Mouse (Mus musculus) gastrocnemius, postnatal 10 days (tissue): Measurements from ENCODE around the gene Adi1. TPM values are rescaled to one million over a fixed set of nuclear protein-coding genes. Genes with fewer than 3 reads are reported as not detected.

Experiments
- DNase-seq: peaks from one replicate; pipeline ENCODE4 v3.0.0; 2021; ENCODE audit warnings: mixed read lengths
- long read RNA-seq, 2 experiments: library from polyadenylated mRNA; stranded (forward); transcript quantifications; one replicate each; pipeline ENCODE4 v2.0.0; 2021
- total RNA-seq, 2 experiments: library from RNA; stranded (reverse); gene quantifications; 2 replicates each; pipeline ENCODE4 v1.2.3; 2021

The Adi1 gene
- total RNA-seq = 10 to 100 TPM; 24.2 to 28.6 TPM
- long read RNA-seq, experiment 1, transcript Adi1-201 (4 exons, 1,652 nt) = major isoform, 8 of 18 reads
- long read RNA-seq, experiment 1, partial matches to known transcripts = 7 of 18 reads
- long read RNA-seq, experiment 1, other reads (novel, unspliced or antisense) = 2 of 18 reads
- long read RNA-seq, experiment 2, transcript Adi1-201 (4 exons, 1,652 nt) = major isoform, 11 of 19 reads
- long read RNA-seq, experiment 2, partial matches to known transcripts = 8 of 19 reads
- long read RNA-seq, experiment 2, other reads (novel, unspliced or antisense) = 0 of 19 reads

DNA sequence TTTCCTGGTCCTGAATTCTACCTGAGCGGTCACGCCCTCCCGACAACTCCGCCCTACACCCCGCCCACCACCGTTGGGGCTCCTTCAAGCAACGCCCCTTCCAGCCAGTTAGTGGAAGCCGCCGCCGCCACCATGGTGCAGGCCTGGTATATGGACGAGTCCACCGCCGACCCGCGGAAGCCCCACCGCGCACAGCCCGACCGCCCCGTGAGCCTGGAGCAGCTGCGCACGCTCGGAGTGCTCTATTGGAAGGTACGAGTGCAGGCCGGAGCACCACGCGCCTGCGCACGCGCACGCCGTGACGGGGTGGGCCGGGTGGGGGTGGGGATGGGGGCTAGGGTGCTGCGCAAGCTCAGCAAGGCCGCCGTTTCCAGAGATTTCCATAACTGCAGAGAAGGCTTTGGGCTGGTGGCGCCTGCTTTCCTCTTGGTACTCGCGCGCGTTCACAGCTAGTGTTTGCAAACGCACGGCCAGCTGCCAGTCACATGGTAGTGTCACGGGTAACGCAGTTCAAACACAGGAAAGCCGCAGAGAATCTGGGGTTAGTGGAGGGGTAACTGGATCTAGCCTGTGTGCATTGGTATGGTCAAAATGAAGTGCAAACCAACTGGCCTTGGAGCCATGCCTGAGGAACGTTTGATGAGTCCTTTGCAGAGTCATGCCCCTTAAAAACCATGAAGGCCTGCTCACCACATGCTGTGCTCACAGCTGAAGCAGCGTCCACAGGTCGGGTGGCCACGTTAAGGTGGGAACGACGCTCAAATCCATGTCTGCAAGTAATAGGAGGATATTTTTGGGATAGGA lies at the start of gene Adi1:
Gene Adi1, plus strand, starts transcription at position 111 of the 804 bp plus-strand sequence.
- DNase-seq = peak; percentile 74

DNA sequence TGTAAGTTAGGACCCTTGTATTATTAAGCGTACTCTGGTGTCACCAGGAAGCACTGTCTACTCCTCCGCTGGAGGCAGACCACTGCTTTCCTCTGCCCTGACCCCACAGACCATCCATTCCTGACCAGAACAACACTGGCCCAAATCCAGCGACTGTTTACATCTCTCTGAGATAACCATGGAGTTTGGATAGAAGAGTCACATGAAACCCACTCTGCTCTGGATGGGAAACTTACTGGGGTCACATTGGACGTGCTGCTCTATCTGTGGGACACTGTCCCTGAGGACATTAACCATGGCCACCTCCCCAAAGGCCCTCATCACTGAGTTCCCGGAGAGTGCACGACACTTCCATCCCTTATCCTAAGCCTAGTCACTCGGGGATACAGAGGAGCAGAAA lies 49.6 kb upstream of the Adi1 start:
- DNase-seq = no peak

DNA sequence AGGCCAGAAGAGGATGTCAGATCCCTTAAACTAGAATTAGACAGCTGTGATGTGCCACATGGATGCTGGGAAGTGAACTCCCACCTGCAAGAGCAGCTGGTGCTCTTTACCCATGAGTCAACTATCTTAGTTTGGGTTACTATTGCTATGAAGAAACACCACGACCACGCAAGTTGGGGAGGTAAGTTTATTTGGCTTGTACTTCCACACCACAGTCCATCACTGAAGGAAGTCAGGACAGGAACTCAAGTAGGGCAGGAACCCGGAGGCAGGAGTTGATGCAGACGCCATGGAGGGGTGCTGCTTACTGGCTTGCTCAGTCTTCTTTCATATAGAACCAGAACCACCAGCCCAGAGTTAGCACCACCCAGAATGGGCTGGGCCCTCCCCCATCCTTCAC lies 47.9 kb upstream of the Adi1 start:
- DNase-seq = no peak

DNA sequence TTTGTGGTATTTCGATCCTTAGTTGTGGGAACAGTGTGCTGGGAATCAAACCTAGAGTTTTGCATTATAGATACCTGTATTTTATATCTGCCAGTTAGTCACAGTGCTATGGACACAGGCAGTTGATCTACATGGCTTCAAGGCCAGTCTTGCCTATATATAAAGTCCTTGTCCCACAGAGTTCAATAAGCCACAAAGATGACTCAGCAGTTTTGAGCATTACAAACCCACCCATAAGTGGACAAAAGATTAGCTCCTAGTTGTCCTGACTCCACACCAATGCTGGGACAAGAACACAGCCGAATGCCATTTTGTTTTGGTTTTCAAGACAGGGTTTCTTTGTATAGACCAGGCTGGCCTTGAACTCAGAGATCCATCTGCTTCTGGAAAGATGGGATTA lies 46.6 kb upstream of the Adi1 start:
- no peak for DNase-seq

DNA sequence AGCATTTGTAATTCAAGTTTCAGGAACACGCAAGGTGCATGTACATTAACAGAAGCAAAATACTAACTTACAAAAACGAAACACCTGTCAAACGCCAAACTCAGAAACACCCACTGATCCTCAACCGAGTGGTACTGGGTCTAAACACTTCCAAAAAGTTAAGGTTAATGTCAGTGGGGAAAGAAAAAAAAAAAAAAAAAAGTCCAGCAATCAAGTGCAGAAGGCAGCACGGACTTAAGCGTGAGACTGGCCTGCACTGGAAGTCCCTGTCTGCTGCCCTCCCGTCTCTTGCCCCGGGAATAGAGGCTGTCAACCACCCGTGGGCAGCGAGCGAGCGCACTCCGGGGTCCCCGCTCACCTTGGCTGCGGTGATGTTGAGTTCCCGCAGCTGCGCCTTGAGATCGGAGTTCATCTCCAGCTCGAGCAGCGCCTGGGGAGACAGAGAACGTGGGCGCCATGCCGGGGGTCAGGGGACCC lies 39.9 kb upstream of the Adi1 start:
- DNase-seq = no peak

DNA sequence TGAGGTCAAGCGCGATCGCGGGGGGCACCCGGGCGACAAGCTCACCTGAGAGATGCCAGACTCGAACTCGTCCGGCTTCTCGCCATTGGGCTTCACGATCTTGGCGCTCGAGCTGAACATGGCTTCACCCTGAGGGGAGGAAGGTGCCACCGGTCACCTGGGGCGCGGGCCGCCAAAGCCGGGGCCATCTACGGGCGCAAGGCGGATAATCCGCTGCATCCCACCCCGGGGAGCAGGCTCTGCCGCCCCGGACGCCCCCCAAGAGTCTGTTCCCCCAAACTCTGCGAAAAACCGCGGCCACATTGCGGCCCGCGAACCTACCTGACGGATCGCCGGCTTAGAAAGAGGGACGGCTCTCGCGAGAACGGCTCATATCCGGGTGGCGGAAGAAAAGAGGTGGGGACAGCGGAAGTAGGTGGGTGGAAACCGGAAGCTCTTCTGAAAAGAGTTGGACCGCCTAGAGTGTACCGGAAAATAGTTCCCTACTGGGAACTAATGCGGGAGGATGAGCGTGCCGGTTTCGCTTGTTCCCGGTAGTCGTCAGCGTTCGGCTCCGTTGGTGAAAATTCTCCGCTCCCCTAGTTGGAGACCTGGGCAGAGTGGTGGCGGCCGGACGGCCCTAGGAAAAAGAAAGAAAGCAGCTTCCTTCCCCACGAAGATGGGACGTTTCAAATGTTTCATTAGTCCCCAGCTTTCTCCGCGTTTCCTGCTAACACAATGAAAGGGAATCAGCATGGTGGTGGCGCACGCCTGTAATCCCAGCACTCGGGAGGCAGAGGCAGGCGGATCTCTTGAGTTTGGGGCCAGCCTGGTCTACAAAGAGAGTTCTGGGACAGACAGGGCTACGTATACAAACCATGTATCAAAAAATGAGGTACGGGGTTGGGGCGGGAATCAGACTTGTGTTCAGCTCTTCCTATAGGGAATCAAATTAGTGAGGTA lies 39.2 kb upstream of the Adi1 start, which contains the start of gene Rps7:
Gene Rps7, minus strand, starts transcription at position 419 of the 942 bp plus-strand sequence.
- DNase-seq = peak; percentile 85

DNA sequence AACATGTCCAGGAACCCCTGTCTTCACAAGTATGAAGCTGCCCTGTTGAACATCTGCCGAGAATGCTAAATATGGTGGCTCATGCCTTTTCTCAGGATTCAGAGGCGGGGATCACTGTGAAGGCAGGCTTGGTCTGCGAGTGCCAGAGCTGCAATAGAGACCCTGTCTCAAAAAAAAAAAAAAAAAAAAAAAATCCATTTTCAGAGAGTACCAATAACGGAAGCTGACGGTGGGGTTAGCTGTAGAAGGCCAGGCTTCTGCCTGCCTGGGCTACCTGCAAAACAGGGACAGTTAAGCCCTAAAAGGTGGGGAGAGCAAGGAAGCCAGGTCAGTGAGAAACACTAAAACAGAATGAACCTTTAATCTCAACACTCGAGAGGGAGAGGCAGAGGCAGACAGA lies 38.5 kb upstream of the Adi1 start:
- DNase-seq = no peak

DNA sequence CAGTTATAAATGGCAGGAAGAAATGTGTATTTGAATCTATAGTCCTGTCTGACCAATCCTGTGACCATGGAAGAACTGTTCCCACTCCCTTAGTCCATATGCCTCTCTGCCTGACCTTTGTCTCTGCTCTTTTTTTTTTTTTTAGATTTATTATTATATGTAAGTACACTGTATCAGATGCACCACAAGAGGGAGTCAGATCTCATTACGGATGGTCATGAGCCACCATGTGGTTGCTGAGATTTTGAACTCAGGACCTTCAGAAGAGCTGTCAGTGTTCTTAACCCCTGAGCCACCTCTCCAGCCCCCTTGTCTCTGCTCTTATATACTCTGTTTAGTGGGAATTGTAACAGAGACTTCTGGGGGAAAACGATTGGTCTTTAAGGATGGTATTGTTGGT lies 36.3 kb upstream of the Adi1 start:
- no peak for DNase-seq

DNA sequence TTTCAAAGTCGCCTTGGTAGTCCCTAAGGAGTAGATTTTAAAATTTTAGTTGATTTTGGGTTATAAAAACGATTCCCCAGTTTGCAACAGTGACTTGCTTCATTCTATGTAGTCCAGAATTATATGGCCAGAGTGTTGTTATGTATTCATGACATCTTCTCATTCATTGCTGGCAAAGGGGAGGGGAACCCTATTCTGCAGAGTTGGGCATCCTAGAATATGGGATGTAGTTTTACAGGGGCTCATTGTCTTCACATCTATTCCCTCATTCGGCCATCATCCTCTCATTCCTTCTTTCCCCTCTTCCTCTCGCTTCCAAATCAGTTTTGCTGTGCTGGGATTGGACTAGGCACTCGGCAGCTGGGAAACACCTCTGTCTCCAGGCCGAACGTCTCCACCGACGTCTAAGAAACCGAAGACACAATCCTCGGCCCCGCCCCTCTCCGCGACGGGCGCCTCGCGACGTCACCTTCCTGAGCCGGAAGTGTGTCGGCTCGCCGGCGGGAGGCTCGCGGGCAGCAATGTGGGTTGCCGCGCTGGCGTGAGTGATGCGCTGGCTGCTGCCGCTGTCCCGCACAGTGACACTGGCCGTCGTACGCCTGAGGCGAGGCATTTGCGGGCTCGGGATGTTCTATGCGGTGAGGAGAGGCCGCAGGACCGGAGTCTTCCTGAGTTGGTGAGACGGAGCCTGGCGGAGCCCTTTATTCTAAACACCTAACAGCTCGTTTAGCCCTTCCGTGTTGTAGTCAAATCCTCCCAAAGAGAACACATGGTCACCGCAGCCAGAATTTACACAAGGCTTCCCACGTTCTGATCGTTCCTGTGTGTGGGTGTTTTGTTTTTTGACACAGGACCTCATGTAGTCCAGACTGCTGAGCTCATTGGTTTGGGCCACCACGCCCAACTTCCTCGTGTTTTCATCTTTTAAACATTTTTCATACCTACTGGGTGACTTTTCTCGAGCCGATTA lies 25.6 kb upstream of the Adi1 start, which contains the start of gene Rnaseh1:
Gene Rnaseh1, plus strand, starts transcription at position 462 of the 970 bp plus-strand sequence.
- DNase-seq = peak; percentile 89

DNA sequence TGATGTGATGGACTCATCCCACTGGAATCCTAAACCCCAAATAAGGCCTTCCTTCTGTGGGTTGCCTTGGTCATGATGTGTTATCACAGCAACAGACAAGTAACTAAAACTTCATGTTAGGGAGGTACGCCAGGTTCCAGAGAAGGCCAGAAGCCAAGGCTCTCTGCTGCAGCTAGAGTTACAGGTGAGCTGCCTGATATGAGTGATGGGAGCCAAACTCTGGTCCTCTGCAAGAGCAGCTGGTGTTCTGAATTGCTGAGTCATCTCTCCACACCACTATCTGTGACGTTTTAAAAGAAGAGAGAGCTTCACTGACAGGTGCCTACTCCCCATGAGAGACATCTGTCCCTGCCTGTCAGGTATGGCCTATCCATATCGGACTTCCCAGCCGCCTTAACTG lies 12.4 kb upstream of the Adi1 start:
- DNase-seq = no peak

DNA sequence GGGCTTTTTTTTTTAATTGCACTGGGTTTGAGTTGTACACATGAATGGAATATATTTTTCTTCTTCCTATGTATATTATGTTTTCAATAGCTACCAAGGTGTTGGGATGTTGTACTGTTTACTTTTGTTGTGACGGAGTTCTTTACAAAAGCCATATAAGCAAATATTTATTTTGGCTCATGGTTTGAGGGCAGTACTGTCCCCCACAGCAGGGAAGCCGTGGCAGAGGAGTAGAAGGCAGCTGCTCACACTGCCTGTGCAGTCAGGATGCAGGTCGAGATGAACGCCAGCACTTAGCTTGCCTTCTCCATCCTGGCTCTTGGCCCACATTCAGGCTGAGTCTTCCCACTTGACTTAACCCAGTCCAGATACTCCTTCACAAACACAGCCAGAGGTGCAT lies 8.3 kb upstream of the Adi1 start:
- no peak for DNase-seq

DNA sequence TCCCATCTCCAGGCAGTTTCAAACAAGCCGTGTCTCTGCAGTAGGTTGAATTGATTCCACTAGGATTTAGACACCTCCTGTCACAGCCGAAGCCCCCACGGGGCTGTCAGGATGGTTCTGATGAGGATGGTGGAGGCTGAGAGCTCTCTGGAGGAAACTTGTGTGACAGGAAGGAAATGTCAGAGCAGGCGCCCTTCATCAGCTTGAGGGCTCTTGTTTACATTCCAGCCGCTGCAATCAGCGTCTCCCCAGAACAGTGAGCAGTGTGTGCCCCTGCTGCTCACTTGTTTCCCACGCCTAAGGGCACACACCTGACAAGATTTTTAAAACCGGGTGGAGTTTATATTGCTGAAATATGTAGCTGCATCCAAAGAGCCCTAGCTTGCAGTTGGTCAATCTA lies 7.7 kb upstream of the Adi1 start:
- DNase-seq = no peak

DNA sequence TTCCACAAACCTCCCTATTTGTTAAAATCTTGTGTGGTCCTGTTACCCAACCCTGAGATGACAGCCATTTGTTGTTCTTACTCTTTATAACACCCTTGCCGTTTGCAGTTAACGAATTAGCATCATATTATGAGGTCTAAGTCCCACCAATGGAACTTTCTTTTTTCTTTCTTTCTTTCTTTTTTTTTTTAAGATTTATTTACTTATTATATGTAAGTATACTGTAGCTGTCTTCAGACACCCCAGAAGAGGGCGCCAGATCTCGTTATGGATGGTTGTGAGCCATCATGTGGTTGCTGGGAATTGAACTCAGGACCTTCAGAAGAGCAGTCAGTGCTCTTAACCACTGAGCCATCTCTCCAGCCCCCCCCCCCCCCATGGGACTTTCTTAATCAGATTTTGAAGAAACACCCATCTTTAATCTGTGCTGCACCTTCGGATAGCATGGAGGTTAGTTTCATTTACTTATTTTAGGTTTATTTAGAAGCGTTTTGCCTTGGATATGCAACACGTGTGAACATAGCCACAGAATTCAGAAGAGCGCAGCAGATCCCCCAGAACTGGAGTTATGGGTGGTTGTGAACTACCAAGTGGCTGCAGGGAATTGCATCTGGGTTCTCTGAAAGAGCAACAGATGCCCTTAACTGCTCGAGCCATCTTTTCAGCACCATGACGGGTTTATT lies 852 bp upstream of the Adi1 start:
- DNase-seq = no peak

DNA sequence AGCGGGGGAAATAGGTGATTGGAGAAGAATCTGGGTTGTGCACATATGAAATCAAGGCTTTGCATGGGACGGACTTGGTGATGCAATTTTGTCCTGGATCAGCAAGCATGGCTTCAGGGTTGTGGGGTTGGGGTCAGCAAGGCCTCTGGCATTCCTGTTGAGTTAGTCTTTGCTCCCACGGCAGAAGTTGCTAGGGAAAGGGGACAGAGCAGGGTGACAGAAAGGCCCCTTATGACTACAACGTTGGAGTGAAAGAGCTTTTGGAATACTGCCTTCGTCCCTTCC lies 836 bp downstream of the Adi1 start:
- DNase-seq = no peak

DNA sequence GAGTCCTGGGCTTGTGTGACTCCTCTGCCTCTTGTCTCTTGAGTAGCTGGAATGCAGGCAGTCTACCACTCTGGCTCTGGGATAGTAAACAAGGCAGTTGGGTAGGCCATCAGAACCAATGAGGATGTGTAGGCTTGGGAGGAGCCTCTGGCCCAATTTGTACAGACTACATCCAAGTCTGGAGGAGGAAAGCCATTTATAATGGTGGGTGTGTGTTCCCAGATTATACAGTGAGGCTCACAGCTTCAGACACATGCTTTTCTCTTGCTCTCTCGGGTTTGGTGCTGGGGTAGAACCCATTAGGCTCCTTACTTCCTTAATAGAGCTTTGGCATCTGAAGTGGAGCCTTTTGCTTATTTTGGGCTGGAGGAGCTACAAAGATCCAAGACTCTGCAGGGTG lies 9.6 kb downstream of the Adi1 start:
- no peak for DNase-seq

DNA sequence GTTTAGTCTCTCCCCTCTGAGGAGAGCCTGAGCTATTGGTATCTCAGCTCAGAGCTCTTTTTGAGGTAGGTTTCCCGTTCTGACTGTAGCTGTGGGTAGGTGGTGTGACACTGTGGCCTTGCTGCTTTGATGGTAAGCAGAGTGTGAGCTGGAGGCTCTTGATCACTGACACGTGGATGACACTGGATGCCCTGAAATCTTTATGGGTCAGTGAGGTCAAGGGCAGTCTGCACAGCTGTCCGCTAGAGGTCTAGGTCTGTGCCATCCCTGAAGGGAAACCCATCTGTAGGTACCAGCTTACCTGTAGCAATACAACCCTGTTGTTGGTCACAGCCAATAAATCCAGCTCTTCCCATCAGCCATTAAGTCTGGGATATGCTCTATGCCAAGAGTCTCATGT lies 10.7 kb downstream of the Adi1 start:
- DNase-seq = no peak

DNA sequence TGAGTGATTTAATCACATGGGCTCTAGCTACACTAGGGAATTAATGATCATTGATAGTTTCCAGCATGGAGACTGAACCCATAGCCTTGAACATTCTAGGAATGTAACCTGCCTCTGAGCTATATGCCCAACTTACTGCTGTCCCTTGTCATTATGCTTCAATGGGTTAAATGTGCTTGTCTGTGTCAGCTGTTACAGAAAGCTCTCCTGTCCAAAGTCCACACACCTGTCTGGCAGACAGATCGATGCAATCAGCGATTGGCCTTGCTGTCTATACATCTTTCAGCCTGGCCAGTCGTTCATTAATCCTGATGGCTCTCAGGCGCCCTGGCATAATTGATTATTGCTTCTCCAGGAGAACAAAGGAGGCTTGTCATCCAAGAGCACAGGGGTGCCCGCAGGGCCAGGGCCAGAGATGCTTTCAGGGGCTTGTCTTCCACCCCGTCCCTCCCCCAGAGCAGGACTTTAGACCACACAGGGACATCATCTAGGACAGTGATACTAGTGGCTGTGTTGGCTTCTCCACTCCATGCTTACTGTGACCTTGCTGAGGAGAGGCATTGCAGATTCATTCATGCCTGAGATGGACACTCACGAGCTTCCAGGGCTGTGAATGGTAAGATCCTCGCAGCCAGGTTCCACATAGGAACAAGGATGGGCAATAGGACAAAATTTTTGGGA lies 11.3 kb downstream of the Adi1 start:
- no peak for DNase-seq

DNA sequence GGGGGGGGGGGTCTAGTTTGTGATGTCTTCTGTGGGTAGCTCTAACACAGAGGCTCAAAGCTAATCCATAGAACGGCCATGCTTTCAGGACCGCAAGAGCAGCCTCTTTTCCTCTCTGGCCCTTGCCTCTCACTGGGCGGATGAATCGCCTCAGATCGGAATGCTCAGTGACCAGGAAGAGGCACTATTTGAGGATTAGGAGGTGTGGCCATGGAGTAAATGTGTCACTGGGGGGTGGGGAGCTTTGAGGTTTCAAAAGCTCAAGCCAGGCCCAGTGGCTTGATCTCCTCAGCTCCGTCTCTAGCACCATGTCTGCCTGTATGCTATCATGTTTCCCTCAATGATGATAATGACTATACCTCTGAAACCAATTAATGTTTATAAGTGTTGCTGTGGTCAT lies 14.0 kb downstream of the Adi1 start:
- DNase-seq = no peak

DNA sequence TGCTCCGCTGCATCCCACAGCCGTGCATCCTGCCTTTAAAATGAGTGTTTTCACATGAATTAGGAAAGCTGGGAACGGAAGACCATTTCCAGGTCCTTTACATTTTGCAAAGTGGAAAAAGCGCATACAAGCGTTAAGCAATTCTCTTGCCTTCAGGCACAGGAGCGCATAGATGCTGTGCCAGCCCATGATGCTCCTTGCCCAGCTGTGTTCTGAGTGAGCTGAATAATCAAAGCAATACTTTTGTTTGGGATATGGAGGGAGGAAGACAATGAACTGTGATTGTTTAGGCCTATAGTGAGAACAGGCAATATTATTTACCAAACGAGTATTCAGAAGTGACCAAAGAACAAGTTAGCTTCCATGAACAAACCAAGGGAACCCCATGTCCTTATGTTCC lies 15.7 kb downstream of the Adi1 start:
- no peak for DNase-seq

DNA sequence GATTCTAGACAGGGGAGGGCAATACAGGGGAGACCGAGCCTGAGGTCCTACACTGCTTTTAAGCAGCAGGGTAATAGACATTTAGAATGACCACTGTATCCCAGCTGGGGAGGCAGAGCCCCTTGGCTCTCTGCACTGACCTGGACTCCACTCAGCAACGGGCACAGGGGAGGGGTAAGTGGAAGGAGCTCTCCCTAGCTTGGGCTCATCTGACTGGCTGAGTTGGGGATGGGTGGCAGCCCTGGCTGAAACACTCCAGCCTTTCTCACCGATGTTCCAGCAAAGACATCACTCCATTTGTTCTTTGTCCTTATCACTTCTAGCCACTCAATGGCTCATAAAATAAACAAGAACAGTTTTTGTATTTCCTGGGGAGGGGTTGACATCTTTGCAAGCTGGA lies 18.7 kb downstream of the Adi1 start:
- no peak for DNase-seq
